Mouse (Mus musculus) heart, postnatal 36 days (tissue): ENCODE data around the gene Otud7b. TPM values are rescaled to one million over a fixed set of nuclear protein-coding genes. Genes with fewer than 3 reads are reported as not detected.

ENCODE experiments used
- DNase-seq, 2 experiments: peaks; one replicate each; pipeline ENCODE4 v3.0.0; 2021 to 2022
- intact Hi-C: fragments of 180-260 bp; cut with DNase I; formaldehyde crosslinking; loops from one replicate; pipeline ENCODE4 v1.15.1; 2025
- total RNA-seq, 2 experiments: library from RNA; stranded (reverse); gene quantifications; 2 replicates each; pipeline ENCODE4 v1.2.3; 2021

Gene Otud7b
- total RNA-seq, 2 experiments from 2014 or later, result 56.7 to 67.6 TPM

GRCm38 (mm10) chr3:96128128-96128527 is 23.8 kb downstream of the Otud7b start:
- DNase-seq, result no peak
- intact Hi-C loops, result no loop called here

GRCm38 (mm10) chr3:96132478-96132877 is 28.2 kb downstream of the Otud7b start:
- no peak for DNase-seq
- intact Hi-C loops, result no loop called here

GRCm38 (mm10) chr3:96133327-96133905 is 29.1 kb downstream of the Otud7b start:
- no peak for DNase-seq
- intact Hi-C loops, result no loop called here

- no peak for DNase-seq
- intact Hi-C loops, result no loop called here
Observed at GRCm38 (mm10) chr3:96135011-96135410, 30.7 kb downstream of the Otud7b start.

- intact Hi-C loops, result loop anchor here (1.0 to 2.0 kb wide), 4 partner anchors 57 to 183 kb away; no protein-coding TSS in a partner anchor
- peak; percentile 49 to 51 for DNase-seq
Observed at GRCm38 (mm10) chr3:96147950-96148349, 43.6 kb downstream of the Otud7b start.

- DNase-seq, result no peak
- intact Hi-C loops, result no loop called here
Observed at GRCm38 (mm10) chr3:96151836-96152235, 47.5 kb downstream of the Otud7b start.

- no peak for DNase-seq
- intact Hi-C loops, result no loop called here
Observed at GRCm38 (mm10) chr3:96152611-96153010, 48.3 kb downstream of the Otud7b start.

GRCm38 (mm10) chr3:96155501-96155900 is 51.2 kb downstream of the Otud7b start:
- DNase-seq, result no peak
- intact Hi-C loops, result no loop called here

- intact Hi-C loops, result no loop called here
- no peak for DNase-seq
Observed at GRCm38 (mm10) chr3:96159820-96160219, 55.5 kb downstream of the Otud7b start.

- peak; percentile 50 to 65 for DNase-seq
- intact Hi-C loops, result no loop called here
Observed at GRCm38 (mm10) chr3:96160222-96160802, 56.0 kb downstream of the Otud7b start.

GRCm38 (mm10) chr3:96160803-96161516 is 56.6 kb downstream of the Otud7b start:
- intact Hi-C loops, result no loop called here
- DNase-seq, result peak; percentile 55 to 58

- intact Hi-C loops, result no loop called here
- peak; percentile 38 to 50 for DNase-seq
Observed at GRCm38 (mm10) chr3:96161869-96162840, 57.8 kb downstream of the Otud7b start, which contains the start of gene Mtmr11. TSS of gene Mtmr11 (plus strand) at chr3:96162004.

GRCm38 (mm10) chr3:96163040-96163439 is 58.7 kb downstream of the Otud7b start:
- intact Hi-C loops, result no loop called here
- DNase-seq, result no peak

GRCm38 (mm10) chr3:96168466-96169158 is 64.3 kb downstream of the Otud7b start:
- intact Hi-C loops, result no loop called here
- DNase-seq, result peak in 1 of 2 experiments; percentile 19

GRCm38 (mm10) chr3:96170276-96170675 is 65.9 kb downstream of the Otud7b start:
- intact Hi-C loops, result no loop called here
- no peak for DNase-seq

- peak in 1 of 2 experiments; percentile 21 for DNase-seq
- intact Hi-C loops, result no loop called here
Observed at GRCm38 (mm10) chr3:96170976-96171545, 66.7 kb downstream of the Otud7b start.

GRCm38 (mm10) chr3:96171583-96172196 is 67.4 kb downstream of the Otud7b start:
- intact Hi-C loops, result loop anchor here (2.0 kb wide), 1 partner anchor 47 kb away; the partner anchor contains the start of genes Bola1 and Hist2h2ab
- no peak for DNase-seq

- peak; percentile 83 to 89 for DNase-seq
- intact Hi-C loops, result loop anchor here (2.0 kb wide), 1 partner anchor 46 kb away; the partner anchor contains the start of genes Bola1 and Hist2h2ab
Observed at GRCm38 (mm10) chr3:96172197-96173178, 68.2 kb downstream of the Otud7b start, which contains the start of gene Sf3b4. TSS of gene Sf3b4 (plus strand) at chr3:96172332.
